Mouse (Mus musculus): ENCODE data around the gene Pjvk. TPM values are rescaled to one million over a fixed set of nuclear protein-coding genes. Genes with fewer than 3 reads are reported as not detected.

The Pjvk gene
- polyA plus RNA-seq, 1 experiment from 2014 or later = 1.2 TPM

- H3K4me2 ChIP-seq (replicated peaks; ENCODE audit: low read depth, low read length) = peak overlapping the region; percentile 62
- H3K9me3 ChIP-seq (ENCODE audit: control insufficient read depth, low read length) = no peaks in the 10 kb centered on the region
- H3K9ac ChIP-seq (ENCODE audit: low read depth, low read length) = no peak overlapping the region
- peak overlapping the region; percentile 54 for H3K4me3 ChIP-seq (ENCODE audit: low read length)
- H3K4me1 ChIP-seq (ENCODE audit: control insufficient read depth, insufficient read depth, low read length) = peaks cover 21% of the 10 kb centered on the region; the same call in 1 of the 2 replicates
- no peak for ATAC-seq (ENCODE audit: low FRiP score, low TSS enrichment)
- H3K27ac ChIP-seq (ENCODE audit: low read depth, low read length) = peak overlapping the region; percentile 76; the same call in 1 of the 2 replicates
- 46% methylated on average over 7 of the region's 7 CpGs for WGBS
- no peaks in the 10 kb centered on the region for H3K27me3 ChIP-seq (ENCODE audit: control insufficient read depth, insufficient read depth, low read length)
- peaks cover 2% of the 10 kb centered on the region; the same call in 1 of the 2 replicates for H3K36me3 ChIP-seq (ENCODE audit: control insufficient read depth, insufficient read depth, low read length)
Observed at GRCm38 (mm10) chr2:76673472-76674081, 25.3 kb downstream of the Pjvk start.

- H3K9ac ChIP-seq (ENCODE audit: low read depth, low read length) = peak within 1 kb of the TSS; percentile 91
- peak within 1 kb of the TSS; percentile 85; the same call in 1 of the 2 replicates for H3K27ac ChIP-seq (ENCODE audit: low read depth, low read length)
- H3K4me1 ChIP-seq (ENCODE audit: control insufficient read depth, insufficient read depth, low read length) = peaks cover 21% of the 10 kb centered on the region; the same call in 1 of the 2 replicates
- H3K4me3 ChIP-seq (ENCODE audit: low read length) = peak within 1 kb of the TSS; percentile 88
- 4% methylated on average over 49 of the region's 52 CpGs for WGBS
- ATAC-seq (ENCODE audit: low FRiP score, low TSS enrichment) = peak; percentile 85
- no peaks in the 10 kb centered on the region for H3K9me3 ChIP-seq (ENCODE audit: control insufficient read depth, low read length)
- H3K36me3 ChIP-seq (ENCODE audit: control insufficient read depth, insufficient read depth, low read length) = peaks cover 4% of the 10 kb centered on the region; the same call in 1 of the 2 replicates
- no peaks in the 10 kb centered on the region for H3K27me3 ChIP-seq (ENCODE audit: control insufficient read depth, insufficient read depth, low read length)
- peak within 1 kb of the TSS; percentile 67 for H3K4me2 ChIP-seq (replicated peaks; ENCODE audit: low read depth, low read length)
Observed at GRCm38 (mm10) chr2:76674725-76675427, 26.6 kb downstream of the Pjvk start, which contains the start of gene Plekha3. Gene Plekha3, plus strand, starts transcription at chr2:76675281.

GRCm38 (mm10) chr2:76675451-76675850 is 27.2 kb downstream of the Pjvk start:
- Histone ChIP-seq H3K36me3 (ENCODE audit: control insufficient read depth, insufficient read depth, low read length) (peaks cover 10% of the 10 kb centered on the region; the same call in 1 of the 2 replicates), H3K27ac (ENCODE audit: low read depth, low read length) (peak overlapping the region; percentile 85; the same call in 1 of the 2 replicates), H3K9ac (ENCODE audit: low read depth, low read length) (peak overlapping the region; percentile 91), H3K9me3 (ENCODE audit: control insufficient read depth, low read length) (no peaks in the 10 kb centered on the region), H3K4me1 (ENCODE audit: control insufficient read depth, insufficient read depth, low read length) (peaks cover 21% of the 10 kb centered on the region; the same call in 1 of the 2 replicates), H3K4me3 (ENCODE audit: low read length) (peak overlapping the region; percentile 88), H3K4me2 (replicated peaks; ENCODE audit: low read depth, low read length) (peak overlapping the region; percentile 67), H3K27me3 (ENCODE audit: control insufficient read depth, insufficient read depth, low read length) (no peaks in the 10 kb centered on the region)
- 0% methylated on average over 32 of the region's 44 CpGs for WGBS
- peak; percentile 65 for ATAC-seq (ENCODE audit: low FRiP score, low TSS enrichment)

GRCm38 (mm10) chr2:76675949-76676348 is 27.7 kb downstream of the Pjvk start:
- WGBS = 8% methylated on average over 4 of the region's 4 CpGs
- peaks cover 12% of the 10 kb centered on the region; the same call in 1 of the 2 replicates for H3K36me3 ChIP-seq (ENCODE audit: control insufficient read depth, insufficient read depth, low read length)
- no peaks in the 10 kb centered on the region for H3K27me3 ChIP-seq (ENCODE audit: control insufficient read depth, insufficient read depth, low read length)
- peaks cover 21% of the 10 kb centered on the region; the same call in 1 of the 2 replicates for H3K4me1 ChIP-seq (ENCODE audit: control insufficient read depth, insufficient read depth, low read length)
- peak overlapping the region; percentile 88 for H3K4me3 ChIP-seq (ENCODE audit: low read length)
- H3K4me2 ChIP-seq (replicated peaks; ENCODE audit: low read depth, low read length) = peak overlapping the region; percentile 67
- ATAC-seq (ENCODE audit: low FRiP score, low TSS enrichment) = no peak
- peak overlapping the region; percentile 37; the same call in 1 of the 2 replicates for H3K27ac ChIP-seq (ENCODE audit: low read depth, low read length)
- H3K9me3 ChIP-seq (ENCODE audit: control insufficient read depth, low read length) = no peaks in the 10 kb centered on the region
- peak overlapping the region; percentile 91 for H3K9ac ChIP-seq (ENCODE audit: low read depth, low read length)

- Histone ChIP-seq H3K9me3 (ENCODE audit: control insufficient read depth, low read length) (no peaks in the 10 kb centered on the region), H3K9ac (ENCODE audit: low read depth, low read length) (peak overlapping the region; percentile 91; the same call in 1 of the 2 replicates), H3K27ac (ENCODE audit: low read depth, low read length) (no peak overlapping the region; the same call in 1 of the 2 replicates), H3K4me2 (replicated peaks; ENCODE audit: low read depth, low read length) (peak overlapping the region; percentile 67), H3K4me1 (ENCODE audit: control insufficient read depth, insufficient read depth, low read length) (peaks cover 14% of the 10 kb centered on the region; the same call in 1 of the 2 replicates), H3K4me3 (ENCODE audit: low read length) (peak overlapping the region; percentile 88), H3K36me3 (ENCODE audit: control insufficient read depth, insufficient read depth, low read length) (peaks cover 12% of the 10 kb centered on the region; the same call in 1 of the 2 replicates), H3K27me3 (ENCODE audit: control insufficient read depth, insufficient read depth, low read length) (no peaks in the 10 kb centered on the region)
- 40% methylated on average over 13 of the region's 13 CpGs for WGBS
- no peak for ATAC-seq (ENCODE audit: low FRiP score, low TSS enrichment)
Observed at GRCm38 (mm10) chr2:76676401-76677226, 28.3 kb downstream of the Pjvk start.

- Histone ChIP-seq H3K4me2 (replicated peaks; ENCODE audit: low read depth, low read length) (no peak overlapping the region), H3K9me3 (ENCODE audit: control insufficient read depth, low read length) (no peaks in the 10 kb centered on the region), H3K36me3 (ENCODE audit: control insufficient read depth, insufficient read depth, low read length) (peaks cover 62% of the 10 kb centered on the region), H3K27me3 (ENCODE audit: control insufficient read depth, insufficient read depth, low read length) (no peaks in the 10 kb centered on the region), H3K4me3 (ENCODE audit: low read length) (no peak overlapping the region), H3K27ac (ENCODE audit: low read depth, low read length) (no peak overlapping the region), H3K9ac (ENCODE audit: low read depth, low read length) (no peak overlapping the region), H3K4me1 (ENCODE audit: control insufficient read depth, insufficient read depth, low read length) (0 out of 2 replicates have a peak, but pooled peaks cover 2% of the 10 kb centered on the region)
- WGBS = 85% methylated on average over 8 of the region's 8 CpGs
- no peak for ATAC-seq (ENCODE audit: low FRiP score, low TSS enrichment)
Observed at GRCm38 (mm10) chr2:76682301-76682700, 34.0 kb downstream of the Pjvk start.

- no peaks in the 10 kb centered on the region for H3K27me3 ChIP-seq (ENCODE audit: control insufficient read depth, insufficient read depth, low read length)
- no peak overlapping the region for H3K4me3 ChIP-seq (ENCODE audit: low read length)
- no peak overlapping the region for H3K27ac ChIP-seq (ENCODE audit: low read depth, low read length)
- H3K4me1 ChIP-seq (ENCODE audit: control insufficient read depth, insufficient read depth, low read length) = no peaks in the 10 kb centered on the region
- WGBS = 90% methylated on average over 3 of the region's 3 CpGs
- H3K9me3 ChIP-seq (ENCODE audit: control insufficient read depth, low read length) = no peaks in the 10 kb centered on the region; the same call in 1 of the 2 replicates
- H3K4me2 ChIP-seq (replicated peaks; ENCODE audit: low read depth, low read length) = no peak overlapping the region
- peaks cover 79% of the 10 kb centered on the region for H3K36me3 ChIP-seq (ENCODE audit: control insufficient read depth, insufficient read depth, low read length)
- no peak overlapping the region for H3K9ac ChIP-seq (ENCODE audit: low read depth, low read length)
- no peak for ATAC-seq (ENCODE audit: low FRiP score, low TSS enrichment)
Observed at GRCm38 (mm10) chr2:76686986-76687385, 38.7 kb downstream of the Pjvk start.

- H3K9ac ChIP-seq (ENCODE audit: low read depth, low read length) = no peak overlapping the region
- H3K4me2 ChIP-seq (replicated peaks; ENCODE audit: low read depth, low read length) = no peak overlapping the region
- H3K9me3 ChIP-seq (ENCODE audit: control insufficient read depth, low read length) = no peaks in the 10 kb centered on the region; the same call in 1 of the 2 replicates
- H3K4me3 ChIP-seq (ENCODE audit: low read length) = no peak overlapping the region
- no peaks in the 10 kb centered on the region for H3K4me1 ChIP-seq (ENCODE audit: control insufficient read depth, insufficient read depth, low read length)
- no peak overlapping the region for H3K27ac ChIP-seq (ENCODE audit: low read depth, low read length)
- H3K27me3 ChIP-seq (ENCODE audit: control insufficient read depth, insufficient read depth, low read length) = no peaks in the 10 kb centered on the region
- no peak for ATAC-seq (ENCODE audit: low FRiP score, low TSS enrichment)
- peaks cover 78% of the 10 kb centered on the region for H3K36me3 ChIP-seq (ENCODE audit: control insufficient read depth, insufficient read depth, low read length)
- WGBS = 68% methylated on average over 3 of the region's 3 CpGs
Observed at GRCm38 (mm10) chr2:76687608-76688007, 39.3 kb downstream of the Pjvk start.

Data from kidney, embryonic 14.5 days (tissue).